Mouse (Mus musculus) kidney, adult 8-10 months (tissue): ENCODE data around the gene Nkd1.

Experiments
- DNase-seq, 2 experiments: peaks; one replicate each; pipeline ENCODE4 v3.0.0; 2022

Nkd1 gene

GRCm38 (mm10) chr8:88623351-88623750, 102.2 kb downstream of the Nkd1 start:
- DNase-seq: no peak

GRCm38 (mm10) chr8:88624276-88624675, 103.1 kb downstream of the Nkd1 start:
- DNase-seq: no peak

- no peak for DNase-seq
Observed at GRCm38 (mm10) chr8:88626433-88626832, 105.3 kb downstream of the Nkd1 start.

- DNase-seq: no peak
Observed at GRCm38 (mm10) chr8:88626940-88627264, 105.7 kb downstream of the Nkd1 start.

- peak; percentile 57 to 65 for DNase-seq
Observed at GRCm38 (mm10) chr8:88627265-88627991, 106.3 kb downstream of the Nkd1 start.

- no peak for DNase-seq
Observed at GRCm38 (mm10) chr8:88628001-88628774, 107.0 kb downstream of the Nkd1 start.

- peak; percentile 43 to 52 for DNase-seq
Observed at GRCm38 (mm10) chr8:88630225-88630624, 109.1 kb downstream of the Nkd1 start.

- peak; percentile 49 to 55 for DNase-seq
Observed at GRCm38 (mm10) chr8:88631081-88631480, 109.9 kb downstream of the Nkd1 start.

GRCm38 (mm10) chr8:88633343-88633765, 112.2 kb downstream of the Nkd1 start:
- peak; percentile 41 to 52 for DNase-seq

- no peak for DNase-seq
Observed at GRCm38 (mm10) chr8:88635474-88636397, 114.6 kb downstream of the Nkd1 start, which contains the start of gene Snx20. Gene Snx20, minus strand, starts transcription at chr8:88636128.

- no peak for DNase-seq
Observed at GRCm38 (mm10) chr8:88637092-88638000, 116.2 kb downstream of the Nkd1 start.

- no peak for DNase-seq
Observed at GRCm38 (mm10) chr8:88638908-88639307, 117.8 kb downstream of the Nkd1 start.

- peak; percentile 48 to 64 for DNase-seq
Observed at GRCm38 (mm10) chr8:88642734-88643564, 121.8 kb downstream of the Nkd1 start.
